Mouse (Mus musculus) spleen, adult 12 weeks (tissue): ENCODE data around the gene Nek5.
"Not testable (repeated sequence)": the region's sequence is repeated elsewhere in the genome, so short reads cannot be mapped to it uniquely, and the experiment has no call there.

Source experiments
- DNase-seq: peaks from one replicate; pipeline ENCODE4 v3.0.0; 2022; ENCODE audit warnings: low spot score

Gene Nek5

DNA sequence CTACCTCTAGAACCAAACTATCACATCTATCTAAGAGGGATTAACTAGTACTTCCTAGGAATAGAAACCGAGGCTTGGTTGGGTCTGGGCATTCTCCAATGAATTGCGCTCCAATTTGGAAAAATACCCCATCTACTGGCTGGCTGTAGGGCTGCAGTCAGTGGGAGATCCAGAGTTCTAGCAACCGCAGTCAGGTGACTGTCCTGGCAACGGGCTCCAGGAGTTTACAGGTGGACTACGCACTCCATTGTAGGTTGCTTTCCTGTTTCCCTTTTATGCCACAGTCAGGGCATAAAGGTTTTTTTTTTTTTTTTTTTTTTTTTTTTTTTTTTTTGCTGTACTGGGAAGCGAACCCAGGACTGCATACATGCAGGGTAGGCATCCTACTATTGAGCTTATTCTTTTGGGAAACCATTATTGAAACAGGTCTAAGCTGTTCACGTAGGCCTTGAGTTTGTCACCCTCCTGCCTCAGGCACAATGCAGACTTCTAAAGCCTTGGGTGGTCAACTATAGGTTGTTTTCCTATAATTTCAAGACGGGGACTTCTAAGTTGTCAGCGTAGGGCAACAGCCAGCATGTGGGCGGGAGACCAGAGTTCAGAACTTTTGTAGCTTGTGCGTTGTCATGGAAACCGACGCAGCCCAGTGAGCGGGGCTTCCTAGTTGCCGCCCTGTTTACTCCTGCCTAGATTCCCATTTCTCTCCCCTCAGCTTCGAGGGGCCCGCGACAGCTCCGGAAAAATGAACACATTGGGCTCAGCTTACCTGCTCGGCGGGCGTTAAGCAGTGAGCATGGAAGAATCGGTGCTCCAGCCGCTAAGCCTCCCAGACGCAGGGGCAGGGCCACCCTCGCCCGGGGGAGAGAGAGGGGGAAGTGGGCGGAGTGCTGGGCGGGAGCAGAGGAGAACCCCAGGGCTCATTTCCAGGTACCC lies at the start of gene Nek5:
Nek5 (minus strand) TSS at position 834 of the 933 bp plus-strand sequence.
- DNase-seq, result peak; percentile 23

DNA sequence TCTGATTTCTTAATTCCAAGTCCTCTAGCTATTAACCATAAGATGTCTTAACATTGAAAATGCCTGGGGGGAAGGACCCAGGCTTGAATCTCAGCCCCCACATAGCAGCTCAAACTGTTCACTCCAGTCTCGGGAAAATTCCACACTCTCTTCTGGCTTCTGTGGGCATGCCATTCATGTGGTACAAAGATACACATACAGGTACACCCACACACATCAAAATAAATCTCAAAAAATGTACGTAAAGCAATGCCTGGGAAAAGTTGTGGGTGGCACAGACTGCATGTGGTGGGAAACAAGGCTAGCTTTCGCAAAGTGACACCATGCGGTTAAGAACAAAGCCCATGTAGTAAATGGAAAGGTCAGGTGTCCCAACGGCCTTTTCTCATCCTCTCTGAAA lies 44.3 kb upstream of the Nek5 start:
- DNase-seq, result no peak

DNA sequence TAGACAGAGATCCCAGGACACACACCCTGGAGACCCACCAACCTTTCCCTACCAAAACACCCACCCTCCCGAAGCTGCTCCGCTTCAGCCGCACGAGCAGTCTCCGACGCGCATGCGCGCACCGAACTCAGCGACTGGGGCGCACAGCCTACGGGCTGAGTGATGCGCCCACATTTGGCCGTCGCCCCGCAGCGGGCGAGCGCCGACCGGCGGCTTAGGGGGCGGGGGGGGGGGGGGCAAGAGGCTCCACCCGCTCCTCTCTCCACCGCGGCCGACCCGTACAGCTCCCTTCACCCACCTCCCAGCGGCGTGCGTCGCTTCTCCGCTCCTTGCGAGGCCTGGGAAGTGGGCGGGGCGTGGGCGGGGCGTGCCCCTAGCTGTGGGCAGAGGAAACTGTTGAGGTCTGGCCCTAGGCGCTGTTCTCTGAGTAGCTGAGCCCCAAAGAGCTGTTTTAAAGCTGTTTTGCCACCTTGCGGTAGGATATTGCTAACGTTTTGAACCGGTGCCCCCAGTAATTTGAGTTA lies 41.3 kb upstream of the Nek5 start, which contains the start of gene Nek3:
Nek3 (minus strand) TSS at position 356 of the 524 bp plus-strand sequence.
- peak; percentile 71 for DNase-seq

DNA sequence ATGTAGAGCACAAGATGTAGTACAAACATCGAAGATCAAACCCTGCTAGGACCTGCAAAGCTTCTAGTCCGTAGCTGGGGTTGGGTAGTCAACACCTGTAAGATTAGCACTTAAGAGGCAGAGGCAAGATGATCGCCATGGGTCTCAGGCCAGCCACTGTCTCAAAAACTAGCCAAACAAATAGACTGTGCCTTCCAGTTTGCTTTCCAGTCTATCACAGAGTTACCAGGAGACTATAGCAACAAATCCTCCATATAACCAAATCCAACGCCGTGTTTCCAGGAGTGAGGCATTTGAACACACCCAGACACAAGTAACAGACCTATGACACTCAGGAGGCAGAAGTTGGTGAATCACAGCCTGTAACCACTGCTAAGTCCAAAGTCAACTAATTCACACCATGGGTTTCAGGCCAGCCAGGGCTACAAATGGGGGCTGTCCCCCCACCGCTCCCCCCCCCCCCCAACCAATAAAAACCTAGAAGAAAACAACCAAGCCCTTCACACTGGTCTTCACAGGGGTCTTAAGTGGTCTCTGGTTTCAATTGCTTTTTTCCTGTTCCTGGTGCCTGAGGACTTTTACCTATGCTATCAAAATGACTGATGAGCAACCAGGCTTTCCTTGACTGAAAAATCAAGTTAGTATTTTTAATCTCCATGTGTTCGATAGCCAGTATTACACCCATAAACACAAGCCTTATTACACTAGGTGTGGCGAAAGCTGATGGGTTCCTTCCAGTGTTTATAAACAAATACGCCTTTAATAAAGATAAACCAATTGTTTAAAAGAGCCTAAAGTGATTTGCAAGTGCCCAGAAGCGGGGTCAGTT lies 40.6 kb upstream of the Nek5 start:
- DNase-seq, result no peak

DNA sequence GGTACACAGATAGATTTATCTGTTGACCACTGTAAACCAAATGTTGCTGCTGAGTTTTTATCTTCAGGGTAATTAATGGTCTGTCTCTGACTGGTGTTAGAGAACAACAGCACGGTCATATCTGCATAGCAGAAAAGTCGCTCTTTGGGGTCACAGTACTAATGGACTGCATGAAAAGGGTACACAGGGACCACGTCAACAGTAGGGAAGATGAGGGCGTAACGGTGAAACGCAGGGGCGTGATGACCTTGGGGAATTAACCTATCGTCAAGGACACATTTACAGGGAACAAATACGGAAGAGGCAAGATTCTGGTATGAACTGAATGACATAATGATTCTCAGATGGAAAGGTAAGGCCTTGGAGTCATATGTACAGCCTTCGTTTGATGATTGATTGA lies 39.6 kb upstream of the Nek5 start:
- no peak for DNase-seq

DNA sequence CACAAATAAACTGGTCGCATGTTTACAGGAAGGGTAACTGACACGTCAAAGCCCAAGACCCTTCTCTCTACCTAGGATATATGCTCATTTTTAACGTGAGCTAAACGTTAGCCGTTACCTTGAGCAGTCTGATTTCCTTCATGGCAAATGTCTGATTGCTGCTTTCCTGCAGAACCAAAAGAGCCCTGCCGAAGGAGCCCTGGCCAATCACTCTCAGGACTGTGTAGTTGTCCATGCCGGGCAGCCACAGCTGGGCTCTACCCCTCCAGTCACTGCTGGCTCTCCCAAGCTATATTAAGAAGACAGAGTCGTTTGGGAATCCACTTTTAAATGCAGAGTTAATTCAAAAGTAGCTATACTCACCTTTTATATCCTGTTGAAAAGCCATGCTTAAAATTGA lies 37.4 kb upstream of the Nek5 start:
- DNase-seq, result no peak

DNA sequence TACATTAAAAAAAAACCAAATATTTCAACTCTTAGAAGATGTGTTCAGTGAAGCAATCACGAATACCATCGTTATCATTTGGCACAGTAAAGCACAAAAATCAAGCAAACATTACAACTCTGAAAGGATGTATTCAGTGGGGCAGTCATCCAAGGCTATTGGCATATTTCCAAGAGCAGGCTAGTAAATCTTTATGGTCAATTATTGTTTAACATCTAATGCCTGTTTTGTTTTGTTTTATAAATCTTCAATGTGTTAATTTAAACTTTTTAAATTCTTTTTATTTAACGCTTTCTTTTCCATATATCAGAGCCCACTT lies 25.5 kb upstream of the Nek5 start:
- DNase-seq, result no peak

DNA sequence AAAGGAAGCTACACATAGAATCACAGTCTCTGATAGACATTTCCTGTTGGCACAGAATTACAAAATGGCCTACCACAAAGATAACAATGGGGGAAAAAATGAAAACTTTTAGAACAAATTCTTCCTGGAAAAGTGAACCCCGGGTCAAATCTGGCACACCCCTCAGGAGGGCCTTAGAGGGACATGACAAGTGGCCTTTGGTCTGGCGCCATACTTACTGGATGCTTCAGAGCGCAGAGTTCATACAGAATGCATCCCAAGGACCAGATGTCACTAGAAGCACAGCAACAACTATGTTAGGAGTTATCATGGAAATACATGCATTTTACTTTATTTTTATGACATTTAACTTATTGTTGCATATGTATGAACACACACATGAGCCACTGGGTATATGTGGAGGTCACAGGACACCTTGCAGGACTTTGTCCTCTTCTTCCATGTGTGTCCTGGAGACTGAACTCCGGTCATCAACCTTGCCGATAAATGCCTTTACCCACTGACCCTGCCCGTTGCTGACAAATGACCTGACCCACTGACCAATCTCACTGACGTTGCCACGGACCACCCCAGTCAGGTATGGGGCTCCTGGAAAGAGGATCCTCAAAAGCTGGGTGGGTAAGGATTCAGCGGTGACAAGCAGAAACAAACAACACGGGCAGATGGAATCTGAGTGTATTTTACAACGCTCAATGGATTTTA lies 24.9 kb upstream of the Nek5 start:
- DNase-seq, result no peak

DNA sequence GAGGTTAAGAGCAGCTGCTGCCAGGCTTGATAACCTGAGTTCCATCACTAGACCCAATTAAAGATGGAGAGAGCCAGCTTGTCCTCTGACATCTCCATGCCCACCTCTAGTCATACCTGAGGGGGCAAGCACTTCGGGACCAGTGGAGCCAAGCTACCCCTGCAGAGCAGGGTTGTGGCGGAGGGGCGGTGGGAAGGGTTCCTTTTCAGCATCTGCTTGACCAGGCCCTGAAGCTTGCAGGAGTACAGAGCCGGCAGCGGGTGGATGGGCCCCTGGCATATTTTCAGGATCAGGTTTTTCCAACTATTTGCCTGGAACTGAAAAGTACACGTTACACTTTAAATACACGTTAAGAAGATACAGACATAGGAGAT lies 23.5 kb upstream of the Nek5 start:
- no peak for DNase-seq

DNA sequence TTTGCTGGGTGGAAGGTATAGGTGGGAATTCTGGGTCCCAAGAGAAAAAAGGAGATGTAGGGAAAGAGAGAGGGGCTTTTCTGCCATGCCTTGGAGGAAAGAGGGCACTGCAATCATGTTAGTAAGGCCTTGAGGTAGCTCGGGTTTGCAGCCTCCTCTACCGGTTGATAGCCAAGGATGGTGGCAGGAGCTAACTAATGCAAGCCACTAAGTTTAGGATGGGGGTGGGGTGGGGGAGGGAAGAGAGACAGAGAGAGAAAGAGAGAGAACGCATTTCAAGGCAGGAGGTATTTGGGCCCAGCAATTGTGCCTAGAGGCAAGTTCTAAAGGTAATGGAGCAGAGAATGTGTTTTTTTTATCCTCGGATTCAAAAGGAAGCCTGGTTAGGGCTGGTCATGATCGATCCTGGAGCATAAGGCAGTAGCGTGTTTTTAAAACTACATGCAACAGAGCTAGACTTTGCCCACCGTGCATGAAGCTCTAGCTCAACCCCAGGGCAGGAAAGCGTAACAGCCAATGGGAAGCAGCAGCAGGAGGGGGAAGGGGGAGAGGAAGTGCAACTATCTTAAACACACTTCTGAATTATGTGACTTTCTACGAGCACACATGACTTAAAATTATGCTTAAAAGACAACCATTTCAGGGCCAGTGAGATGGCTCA lies 23.0 kb upstream of the Nek5 start:
- no peak for DNase-seq

DNA sequence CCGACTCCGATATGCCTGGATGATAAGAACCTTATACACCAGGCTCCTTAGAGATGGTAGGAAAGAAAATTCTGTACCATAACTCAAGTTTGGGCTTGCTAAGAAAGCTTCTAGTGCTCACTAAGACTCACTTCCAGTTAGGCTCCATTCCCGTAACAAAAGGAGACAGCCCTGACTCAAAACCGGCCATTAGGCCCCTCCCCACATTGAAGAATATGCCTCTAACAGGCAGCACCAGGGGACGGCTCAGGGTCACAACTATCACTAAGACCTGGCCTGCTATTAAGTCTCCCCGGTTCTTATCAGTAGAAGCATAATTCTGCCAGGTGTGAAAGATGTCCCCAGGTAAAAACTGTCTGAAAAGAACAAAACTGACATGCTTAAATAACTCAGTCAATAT lies 21.0 kb upstream of the Nek5 start:
- DNase-seq, result no peak

DNA sequence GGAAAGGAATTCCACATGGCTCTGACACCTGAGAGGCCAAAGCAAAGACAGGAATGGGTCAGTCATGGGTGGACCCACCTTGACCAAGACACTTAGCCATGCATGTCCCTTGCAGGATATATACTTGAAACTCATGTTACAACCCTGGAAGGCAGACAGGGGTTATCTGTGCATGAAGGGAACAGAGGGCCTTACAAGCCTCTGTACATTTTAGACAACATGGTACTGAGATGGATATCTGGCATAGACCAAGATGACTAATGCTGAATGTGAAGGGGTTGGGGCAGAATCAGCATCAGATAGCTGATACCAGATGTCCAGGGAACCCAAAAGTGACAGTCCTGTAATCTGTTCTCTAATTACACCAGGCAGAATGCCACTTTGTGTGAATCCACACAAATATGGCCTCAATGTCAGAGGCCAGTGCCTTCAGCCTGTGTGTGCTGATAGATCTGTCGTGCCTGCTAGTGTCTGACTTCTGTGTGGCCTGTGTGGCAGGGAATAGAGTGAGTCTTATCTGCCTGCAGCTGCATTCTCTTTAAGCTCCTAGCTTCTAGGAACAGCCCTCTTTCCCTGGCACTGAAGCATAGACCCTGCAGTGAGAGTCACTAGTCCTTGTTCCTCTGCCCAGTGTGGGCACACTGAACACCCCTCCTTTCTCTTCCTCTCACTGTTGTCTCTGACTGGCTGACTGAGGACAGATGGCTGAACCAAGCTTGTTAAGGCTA lies 19.1 kb upstream of the Nek5 start:
- no peak for DNase-seq

DNA sequence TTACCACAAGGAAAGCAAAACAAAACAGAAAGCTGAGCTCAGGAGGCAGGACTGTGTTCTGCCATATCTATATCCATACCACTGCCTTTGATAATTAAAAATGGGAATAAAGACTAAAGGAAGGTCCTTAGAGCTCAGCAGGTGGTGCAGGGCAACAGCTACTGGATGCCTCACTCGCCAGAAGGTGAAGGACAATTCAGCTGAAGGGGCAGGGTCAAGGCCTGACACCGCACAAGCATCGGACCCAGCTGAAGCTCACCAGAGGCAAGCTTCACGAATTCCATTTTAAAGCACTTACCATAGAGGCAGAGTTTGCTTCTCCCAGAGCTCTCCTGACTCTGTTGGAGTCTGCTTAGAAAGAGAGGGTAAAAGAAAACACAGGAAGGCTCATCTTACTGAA lies 17.7 kb upstream of the Nek5 start:
- no peak for DNase-seq

DNA sequence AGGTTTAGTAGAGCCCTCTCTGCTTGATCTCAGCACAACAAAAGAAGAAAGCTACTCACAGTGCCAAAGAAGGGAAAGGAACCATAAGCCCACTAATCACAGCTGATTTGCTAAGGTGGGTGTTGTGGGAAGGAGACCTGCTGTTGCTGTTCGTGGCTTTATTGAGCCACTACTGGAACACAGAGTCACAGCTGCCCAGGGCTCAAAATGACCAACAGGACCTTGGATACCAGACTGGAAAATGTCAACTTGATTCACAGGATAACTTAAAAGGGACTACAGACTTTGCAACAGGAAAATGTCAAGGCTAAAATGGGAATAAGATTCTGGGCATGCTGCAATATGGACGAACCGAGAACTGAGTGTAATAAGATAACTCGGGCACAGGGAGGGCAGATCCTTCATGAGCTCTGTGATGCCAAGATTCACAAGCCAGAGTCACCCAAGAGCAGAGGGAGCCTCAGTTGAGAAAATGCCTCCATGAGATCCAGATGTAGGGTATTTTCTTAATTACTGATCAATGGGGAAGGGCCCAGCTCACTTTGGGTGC lies 17.1 kb upstream of the Nek5 start:
- DNase-seq, result no peak

DNA sequence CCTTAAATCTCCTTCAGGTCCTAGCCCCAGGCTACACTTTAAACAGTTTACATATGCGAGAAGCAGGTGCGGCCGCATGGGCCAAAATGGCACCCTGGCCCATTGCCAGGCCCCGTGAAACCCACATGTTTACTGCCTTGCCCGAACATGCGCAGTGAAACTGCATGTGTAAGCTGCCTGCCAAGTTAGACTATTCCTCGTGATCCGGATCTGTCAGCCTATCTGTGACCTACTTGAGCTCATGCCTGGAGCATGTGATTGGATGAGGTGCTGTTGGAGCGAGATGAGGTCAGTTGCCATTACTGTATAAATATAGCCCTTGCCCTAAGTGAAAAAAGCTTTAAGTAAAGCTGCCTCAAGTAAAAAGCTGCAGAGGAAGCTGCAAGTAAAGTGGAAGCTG lies 11.6 kb upstream of the Nek5 start:
- DNase-seq, result not testable (repeated sequence)

DNA sequence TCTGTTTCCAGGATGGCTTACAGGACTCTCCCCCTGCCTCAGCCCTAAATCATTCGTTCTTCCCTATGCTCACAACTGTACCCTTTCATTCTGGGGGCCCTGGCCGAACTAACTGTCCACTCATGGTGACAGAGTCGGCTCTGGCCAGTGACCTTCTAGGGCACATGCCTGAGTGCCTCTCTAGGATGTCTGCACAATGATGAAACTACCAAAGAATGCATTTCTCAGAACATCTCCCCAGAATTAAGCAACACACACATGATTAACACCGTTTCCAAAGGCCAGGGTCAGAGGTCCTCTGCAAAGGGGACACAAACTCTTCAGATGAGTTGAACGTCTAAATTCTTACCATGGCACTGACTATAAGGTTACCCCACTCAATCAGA lies 9.9 kb upstream of the Nek5 start:
- no peak for DNase-seq

DNA sequence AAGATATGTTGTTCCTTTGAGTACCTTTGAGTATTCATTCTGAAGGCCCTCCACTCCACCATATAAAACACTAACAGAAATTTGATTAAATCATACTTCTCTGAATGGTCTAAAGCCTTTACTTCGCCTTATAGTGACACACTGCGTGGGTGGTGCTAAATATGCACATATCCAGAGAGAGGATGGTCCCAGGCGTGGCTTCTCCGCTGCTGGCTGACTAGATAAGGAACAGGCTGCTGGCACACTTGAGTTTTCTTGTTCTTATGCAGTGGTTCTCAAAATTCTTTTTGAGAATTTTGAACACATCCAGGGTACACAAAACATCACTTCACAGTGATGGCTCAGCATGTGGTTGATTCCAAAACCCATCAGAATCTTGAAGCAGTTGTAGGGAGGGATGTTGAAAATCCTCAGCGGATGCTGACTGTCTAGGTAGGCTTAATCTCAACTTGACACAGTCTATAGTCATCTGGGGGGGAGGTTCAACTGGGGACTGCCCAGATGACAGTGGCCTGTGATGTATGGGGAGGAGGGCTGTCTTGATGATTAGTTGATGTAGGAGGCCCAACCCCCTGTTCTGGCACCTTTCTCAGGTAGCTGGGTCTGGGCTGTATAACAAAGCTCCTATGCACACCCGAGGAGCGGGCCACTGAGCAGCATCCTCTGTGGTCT lies 9.4 kb upstream of the Nek5 start:
- peak; percentile 48 for DNase-seq

DNA sequence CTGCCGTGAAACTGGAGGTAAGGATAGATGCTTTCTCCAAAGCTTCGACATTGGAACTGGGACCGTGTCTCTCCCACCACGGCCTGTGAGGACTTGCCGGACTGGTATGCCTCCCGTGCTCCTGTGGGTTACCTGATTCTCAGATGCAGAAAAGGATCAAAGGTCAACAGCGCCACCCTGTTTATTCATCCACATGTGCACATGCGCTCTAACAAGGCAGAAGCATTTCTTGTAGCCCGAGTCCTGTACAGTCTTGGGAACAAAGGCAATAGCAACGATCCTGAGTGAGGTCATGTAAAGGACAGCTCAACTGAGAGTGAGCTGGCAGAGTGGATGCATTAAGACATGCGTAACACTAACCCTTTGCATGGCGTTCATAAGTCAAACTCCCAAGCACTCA lies 7.2 kb upstream of the Nek5 start:
- no peak for DNase-seq

DNA sequence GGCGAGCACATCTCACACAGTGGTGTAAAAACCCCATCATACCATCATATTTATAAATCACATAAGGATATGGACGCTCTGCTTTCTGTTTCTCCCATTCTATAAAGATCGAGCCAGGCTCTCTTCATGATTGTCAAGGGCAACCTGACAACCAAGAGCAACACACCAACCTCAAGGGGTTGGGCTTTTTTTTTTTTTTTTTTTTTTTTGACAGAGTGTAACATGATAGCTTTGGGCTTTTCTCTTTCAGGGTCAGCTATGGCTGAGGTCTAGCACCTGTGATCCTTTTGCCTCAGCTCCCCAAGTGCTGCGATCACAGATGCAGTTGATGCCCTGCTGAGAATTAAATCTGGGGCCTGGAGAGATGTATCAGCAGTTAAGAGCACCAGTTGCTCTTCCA lies 17.8 kb downstream of the Nek5 start:
- DNase-seq, result no peak

DNA sequence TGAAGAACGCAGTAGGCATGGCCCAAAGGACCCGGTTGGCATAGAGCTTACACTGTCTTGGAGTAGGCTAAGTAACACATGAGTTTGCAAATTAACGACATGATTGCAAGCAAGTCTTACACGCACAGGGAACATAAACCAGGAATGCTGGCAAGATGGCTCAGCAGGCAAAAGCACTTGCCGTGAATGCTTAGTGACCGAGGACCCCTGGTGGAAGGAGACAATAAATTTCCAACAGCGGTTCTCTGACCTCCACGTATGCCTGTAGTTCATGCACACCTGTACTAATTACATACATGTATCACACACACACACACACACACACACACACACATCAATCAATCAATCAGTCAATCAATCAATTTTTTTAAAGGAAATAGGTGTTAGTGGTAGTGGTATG lies 33.3 kb downstream of the Nek5 start:
- no peak for DNase-seq
